Mouse (Mus musculus) ES-E14 (cell line): Measurements from ENCODE around the gene Ankfy1.
"Not testable (repeated sequence)": the region's sequence is repeated elsewhere in the genome, so short reads cannot be mapped to it uniquely, and the experiment has no call there.

Source experiments
- CHD2 ChIP-seq: IDR thresholded peaks from 2 replicates; pipeline ENCODE4 v1.6.1; 2014; ENCODE audit warnings: mild to moderate bottlenecking, low read depth, low read length, inconsistent platforms
- MAFK ChIP-seq: IDR thresholded peaks from 2 replicates; pipeline ENCODE4 v1.6.1; 2014; ENCODE audit warnings: mild to moderate bottlenecking, low read depth, low read length, inconsistent platforms; ENCODE audit not compliant: insufficient read depth

DNA sequence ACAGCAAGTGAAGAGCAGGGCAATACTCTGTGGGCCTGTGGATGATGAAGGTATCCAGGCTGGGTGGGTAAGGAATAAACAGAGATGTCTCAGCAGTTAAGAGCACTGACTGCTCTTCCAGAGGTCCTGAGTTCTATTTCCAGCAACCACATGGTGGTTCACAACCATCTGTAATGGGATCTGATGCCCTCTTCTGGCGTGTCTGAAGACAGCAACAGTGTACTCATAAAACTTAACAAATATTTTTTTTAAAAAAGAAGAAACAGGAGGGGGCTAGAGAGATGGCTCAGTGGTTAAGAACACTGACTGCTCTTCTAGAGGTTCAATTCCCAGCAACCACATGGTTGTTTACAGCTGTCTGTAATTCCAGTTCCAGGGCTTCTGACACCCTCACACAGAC is 82.8 kb downstream of the Ankfy1 start:
- not testable (repeated sequence) for TF ChIP-seq MAFK, CHD2
